In the genomic region with DNA sequence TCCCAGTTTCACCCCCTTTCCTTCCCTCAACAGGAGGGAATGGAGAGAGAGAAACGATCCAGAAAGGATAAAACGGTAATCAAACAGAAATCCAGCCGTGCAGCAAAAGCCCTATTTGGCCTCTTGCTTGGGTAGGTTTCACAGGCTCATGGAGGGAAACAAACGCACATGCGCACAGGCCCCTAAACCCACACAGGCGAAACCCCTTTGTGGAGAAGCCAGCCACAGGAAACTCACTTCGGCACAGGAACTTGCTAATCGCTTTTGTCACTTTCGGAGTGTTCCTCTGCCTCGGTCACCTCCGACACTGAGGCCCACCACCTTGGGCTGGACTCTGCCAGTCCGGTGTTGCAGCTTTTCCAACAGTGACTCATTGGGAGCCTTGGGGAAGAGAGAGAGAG, we compare ENCODE assay signal across 7 mouse cellular contexts. TPM values are rescaled to one million over a fixed set of nuclear protein-coding genes. Genes with fewer than 3 reads are reported as not detected.
DNase-seq lines count a peak whose midpoint lies in the region; ATAC-seq lines count a peak whose summit lies in the region.

No protein-coding gene starts in this region.

- H3K4me1 ChIP-seq in heart, embryonic 16.5 days (ENCODE audit: control insufficient read depth, insufficient read depth, low read length) = peaks cover 6% of the 10 kb centered on the region
- no peaks in the 10 kb centered on the region for H3K4me1 ChIP-seq in forebrain, embryonic 13.5 days
- peaks cover 5% of the 10 kb centered on the region; the same call in 1 of the 2 replicates for H3K4me1 ChIP-seq in limb, embryonic 10.5 days

- WGBS in heart, embryonic 16.5 days = 70% methylated on average over 12 of the region's 12 CpGs
- 5% methylated on average over 12 of the region's 12 CpGs for WGBS in macrophage (ENCODE audit: missing documents)
- WGBS in forebrain, embryonic 13.5 days = 81% methylated on average over 12 of the region's 12 CpGs
- 85% methylated on average over 12 of the region's 12 CpGs for whole genome bisulfite sequencing in limb, embryonic 10.5 days

- peak overlapping the region; percentile 51 for H3K9ac ChIP-seq in heart, embryonic 16.5 days (ENCODE audit: low read length)
- H3K9ac ChIP-seq in forebrain, embryonic 13.5 days = no peak overlapping the region

- peak overlapping the region; percentile 44 for H3K4me3 ChIP-seq in heart, embryonic 16.5 days (ENCODE audit: low read length)
- peak overlapping the region; percentile 52 for H3K4me3 ChIP-seq in macrophage (ENCODE audit: inconsistent target)
- H3K4me3 ChIP-seq in forebrain, embryonic 13.5 days = no peak overlapping the region
- H3K4me3 ChIP-seq in limb, embryonic 10.5 days = no peak overlapping the region

- H3K9me3 ChIP-seq in heart, embryonic 16.5 days (replicated peaks; ENCODE audit: control insufficient read depth, low read length) = no peaks in the 10 kb centered on the region
- no peaks in the 10 kb centered on the region for H3K9me3 ChIP-seq in forebrain, embryonic 13.5 days (replicated peaks)
- no peaks in the 10 kb centered on the region for H3K9me3 ChIP-seq in limb, embryonic 10.5 days (replicated peaks)

- peak; percentile 94 for DNase-seq in A20 (ENCODE audit: low read depth, low spot score)
- DNase-seq in CD4-positive, CD25-positive, alpha-beta regulatory T cell, adult 2 months (ENCODE audit: low read depth, low spot score) = peak; percentile 95
- DNase-seq in thymus, postnatal 25 days = peak; percentile 91
- DNase-seq in limb, embryonic 10.5 days (ENCODE audit: low spot score) = no peak

- no peak for ATAC-seq in heart, embryonic 16.5 days (replicated peaks; ENCODE audit: extremely low read depth, insufficient read depth, low FRiP score)
- ATAC-seq in forebrain, embryonic 13.5 days = no peak

- H3K4me2 ChIP-seq in heart, embryonic 16.5 days (ENCODE audit: low read depth, low read length) = 0 out of 2 replicates have a peak overlapping the region, but pooled peaks have one; percentile 8
- no peak overlapping the region for H3K4me2 ChIP-seq in forebrain, embryonic 13.5 days

- H3K36me3 ChIP-seq in heart, embryonic 16.5 days (ENCODE audit: control insufficient read depth, insufficient read depth) = no peaks in the 10 kb centered on the region
- no peaks in the 10 kb centered on the region for H3K36me3 ChIP-seq in macrophage (ENCODE audit: inconsistent target)
- H3K36me3 ChIP-seq in forebrain, embryonic 13.5 days (ENCODE audit: poor library complexity, severe bottlenecking) = no peaks in the 10 kb centered on the region
- no peaks in the 10 kb centered on the region for H3K36me3 ChIP-seq in limb, embryonic 10.5 days

- peaks cover 37% of the 10 kb centered on the region for H3K79me2 ChIP-seq in macrophage (ENCODE audit: inconsistent target)

- H3K27me3 ChIP-seq in heart, embryonic 16.5 days (ENCODE audit: control insufficient read depth, insufficient read depth, low read length) = no peaks in the 10 kb centered on the region
- no peaks in the 10 kb centered on the region for H3K27me3 ChIP-seq in forebrain, embryonic 13.5 days
- H3K27me3 ChIP-seq in limb, embryonic 10.5 days (ENCODE audit: low read depth, poor library complexity, severe bottlenecking) = no peaks in the 10 kb centered on the region

- H3K27ac ChIP-seq in heart, embryonic 16.5 days (ENCODE audit: low read length) = peak overlapping the region; percentile 46
- H3K27ac ChIP-seq in macrophage = peak overlapping the region; percentile 75
- no peak overlapping the region for H3K27ac ChIP-seq in forebrain, embryonic 13.5 days
- H3K27ac ChIP-seq in limb, embryonic 10.5 days = no peak overlapping the region

RNA-seq across cellular contexts. Expression of gene Rhoh, which starts 2.3 kb away (rescaled TPM):
- 5.9 and 16.8 TPM in 2 replicates for polyA plus RNA-seq in heart, embryonic 16.5 days (2015; fragmentation: Nextera tagmentation; extraction: Ambion mirVana)
- 10 to 100 TPM in 19 of 26 experiments, 1 to 10 TPM in 7; 3.6 to 86.8 (median 23.6) TPM for total RNA-seq in macrophage (2018; cell fraction: chromatin; rRNA removed)
- 10 to 100 TPM in 13 of 26 experiments, 1 to 10 TPM in 13; 2.7 to 13.9 (median 9.6) TPM for total RNA-seq in macrophage (2018; cell fraction: cytosol; rRNA removed)
- 10 to 100 TPM in 15 of 26 experiments, 1 to 10 TPM in 11; 4.0 to 71.5 (median 11.9) TPM for total RNA-seq in macrophage (2018; cell fraction: nucleus; rRNA removed)
- 6.0 to 22.2 TPM (median 10.9 TPM) in 3 replicates for polyA plus RNA-seq in macrophage (2018)
- 0.29 and 0.32 TPM in 2 replicates for polyA plus RNA-seq in forebrain, embryonic 13.5 days (2015; fragmentation: Nextera tagmentation; extraction: Ambion mirVana)
- 0.16 and 0.19 TPM in 2 replicates for polyA plus RNA-seq in limb, embryonic 10.5 days (2016; fragmentation: Nextera tagmentation; extraction: Ambion mirVana)

Comparison
In these comparisons a context has a peak if more than half of its experiments do, and no peak if none do; other contexts are left out.
1. H3K27ac ChIP-seq: peak in heart, embryonic 16.5 days (single experiment) and macrophage (single experiment); none in forebrain, embryonic 13.5 days (single experiment) and limb, embryonic 10.5 days (single experiment).
2. H3K4me3 ChIP-seq: peak in heart, embryonic 16.5 days (single experiment) and macrophage (single experiment); none in forebrain, embryonic 13.5 days (single experiment) and limb, embryonic 10.5 days (single experiment).